Mouse (Mus musculus) lung, embryonic 16.5 days (tissue): ENCODE results near the gene Sidt2. TPM values are rescaled to one million over a fixed set of nuclear protein-coding genes. Genes with fewer than 3 reads are reported as not detected.

Source experiments
- ATAC-seq: fragments of 200-750 bp; cut with Nextera tagmentation; 2 replicates; pipeline ENCODE4 v1.8.0; 2017; ENCODE audit warnings: low read depth, mild to moderate bottlenecking, moderate library complexity
- H3K27ac ChIP-seq: fragments of 300-500 bp; sonication (generic); 2 replicates; pipeline ENCODE4 v1.5.1; 2014; ENCODE audit warnings: mild to moderate bottlenecking, control low read depth, low read length
- H3K27me3 ChIP-seq: fragments of 300-500 bp; sonication (generic); 2 replicates; pipeline ENCODE4 v1.6.1; 2014; ENCODE audit warnings: low read depth, low read length, mixed read lengths; ENCODE audit not compliant: control insufficient read depth, insufficient read depth
- H3K36me3 ChIP-seq: fragments of 300-500 bp; sonication (generic); 2 replicates; pipeline ENCODE4 v1.6.1; 2014; ENCODE audit warnings: low read length; ENCODE audit not compliant: control insufficient read depth, insufficient read depth
- H3K4me1 ChIP-seq: fragments of 300-500 bp; sonication (generic); replicated peaks from 2 replicates; pipeline ENCODE4 v1.6.1; 2014; ENCODE audit warnings: low read length, mixed read lengths; ENCODE audit not compliant: control insufficient read depth, insufficient read depth
- H3K4me2 ChIP-seq: fragments of 300-500 bp; sonication (generic); 2 replicates; pipeline ENCODE4 v1.6.1; 2014; ENCODE audit warnings: low read depth, low read length, control low read depth
- H3K4me3 ChIP-seq: fragments of 300-500 bp; sonication (generic); 2 replicates; pipeline ENCODE4 v1.5.1; 2014; ENCODE audit warnings: mild to moderate bottlenecking, low read length, control low read depth
- H3K9ac ChIP-seq: fragments of 300-500 bp; sonication (generic); 2 replicates; pipeline ENCODE4 v1.6.1; 2014; ENCODE audit warnings: low read length, control low read depth
- H3K9me3 ChIP-seq: fragments of 300-500 bp; sonication (generic); 2 replicates; pipeline ENCODE4 v1.6.1; 2016; ENCODE audit warnings: low read length; ENCODE audit not compliant: control insufficient read depth
- WGBS: fragments of 180-500 bp; shearing (Covaris S2); extraction: QIAGEN DNeasy Blood & Tissue Kit; methylation state at CpG from one replicate; pipeline ENCODE4 v1.1.7; 2014; 5-methylcytosine and 5-hydroxymethylcytosine counted together
- polyA plus RNA-seq: library from polyadenylated mRNA; unstranded; fragments of >200 nt; fragmentation: Nextera tagmentation; extraction: Ambion mirVana; gene quantifications from 2 replicates; pipeline ENCODE4 v1.2.1, GENCODE M21; 2015

Sidt2 gene
- polyA plus RNA-seq: 33.6 and 35.9 TPM in 2 replicates

GRCm38 (mm10) chr9:45955107-45955963, at the start of gene Sidt2:
Gene Sidt2, minus strand, starts transcription at chr9:45955258.
- no peaks in the 10 kb centered on the region for H3K9me3 ChIP-seq
- peaks cover 17% of the 10 kb centered on the region for H3K4me1 ChIP-seq
- under 1% methylated on average over 47 of the region's 48 CpGs for WGBS
- H3K9ac ChIP-seq: peak within 1 kb of the TSS; percentile 88
- no peaks in the 10 kb centered on the region for H3K27me3 ChIP-seq
- peak; percentile 97 for ATAC-seq
- H3K4me2 ChIP-seq: peak within 1 kb of the TSS; percentile 83
- peak within 1 kb of the TSS; percentile 92 for H3K27ac ChIP-seq
- 0 out of 2 replicates have a peak, but pooled peaks cover 6% of the 10 kb centered on the region for H3K36me3 ChIP-seq
- H3K4me3 ChIP-seq: peak within 1 kb of the TSS; percentile 83

- Histone ChIP-seq H3K27ac (no peak overlapping the region), H3K9me3 (no peaks in the 10 kb centered on the region), H3K4me3 (no peak overlapping the region), H3K9ac (no peak overlapping the region), H3K36me3 (no peaks in the 10 kb centered on the region), H3K27me3 (no peaks in the 10 kb centered on the region), H3K4me1 (no peaks in the 10 kb centered on the region), H3K4me2 (no peak overlapping the region)
- no peak for ATAC-seq
- WGBS: 66% methylated on average over 3 of the region's 3 CpGs
Measured at GRCm38 (mm10) chr9:46004529-46004928, 49.5 kb upstream of the Sidt2 start.

- H3K4me1 ChIP-seq: no peaks in the 10 kb centered on the region
- no peaks in the 10 kb centered on the region for H3K27me3 ChIP-seq
- ATAC-seq: no peak
- H3K4me2 ChIP-seq: no peak overlapping the region
- H3K27ac ChIP-seq: no peak overlapping the region
- H3K36me3 ChIP-seq: no peaks in the 10 kb centered on the region
- no peak overlapping the region for H3K9ac ChIP-seq
- H3K9me3 ChIP-seq: no peaks in the 10 kb centered on the region
- WGBS: 7% methylated on average over 7 of the region's 7 CpGs
- H3K4me3 ChIP-seq: no peak overlapping the region
Measured at GRCm38 (mm10) chr9:46003729-46004128, 48.7 kb upstream of the Sidt2 start.

GRCm38 (mm10) chr9:45999009-45999408, 44.0 kb upstream of the Sidt2 start:
- WGBS: 66% methylated on average over 4 of the region's 4 CpGs
- no peaks in the 10 kb centered on the region for H3K27me3 ChIP-seq
- H3K9ac ChIP-seq: no peak overlapping the region
- no peak overlapping the region for H3K27ac ChIP-seq
- H3K4me1 ChIP-seq: no peaks in the 10 kb centered on the region; the same call in 1 of the 2 replicates
- no peak overlapping the region for H3K4me3 ChIP-seq
- no peaks in the 10 kb centered on the region for H3K36me3 ChIP-seq
- no peak for ATAC-seq
- H3K9me3 ChIP-seq: no peaks in the 10 kb centered on the region
- H3K4me2 ChIP-seq: no peak overlapping the region

GRCm38 (mm10) chr9:45985229-45985567, 30.1 kb upstream of the Sidt2 start:
- Histone ChIP-seq H3K4me1 (peaks cover 16% of the 10 kb centered on the region), H3K4me3 (peak overlapping the region; percentile 94), H3K9me3 (no peaks in the 10 kb centered on the region), H3K36me3 (0 out of 2 replicates have a peak, but pooled peaks cover 3% of the 10 kb centered on the region), H3K9ac (peak overlapping the region; percentile 95), H3K27me3 (no peaks in the 10 kb centered on the region), H3K4me2 (peak overlapping the region; percentile 97), H3K27ac (peak overlapping the region; percentile 97)
- 3% methylated on average over 4 of the region's 4 CpGs for WGBS
- peak; percentile 86 for ATAC-seq

- H3K27ac ChIP-seq: peak overlapping the region; percentile 97
- ATAC-seq: peak; percentile 96
- H3K4me1 ChIP-seq: peaks cover 16% of the 10 kb centered on the region
- peak overlapping the region; percentile 97 for H3K4me2 ChIP-seq
- no peaks in the 10 kb centered on the region for H3K9me3 ChIP-seq
- 0% methylated on average over 64 of the region's 76 CpGs for WGBS
- H3K27me3 ChIP-seq: no peaks in the 10 kb centered on the region
- H3K36me3 ChIP-seq: 0 out of 2 replicates have a peak, but pooled peaks cover 3% of the 10 kb centered on the region
- peak overlapping the region; percentile 95 for H3K9ac ChIP-seq
- peak overlapping the region; percentile 94 for H3K4me3 ChIP-seq
Measured at GRCm38 (mm10) chr9:45984409-45985228, 29.6 kb upstream of the Sidt2 start.

- H3K27ac ChIP-seq: peak overlapping the region; percentile 97
- H3K4me1 ChIP-seq: peaks cover 16% of the 10 kb centered on the region
- WGBS: under 1% methylated on average over 23 of the region's 23 CpGs
- ATAC-seq: no peak
- H3K27me3 ChIP-seq: no peaks in the 10 kb centered on the region
- H3K4me2 ChIP-seq: peak overlapping the region; percentile 97
- 0 out of 2 replicates have a peak, but pooled peaks cover 3% of the 10 kb centered on the region for H3K36me3 ChIP-seq
- H3K9me3 ChIP-seq: no peaks in the 10 kb centered on the region
- peak overlapping the region; percentile 94 for H3K4me3 ChIP-seq
- H3K9ac ChIP-seq: peak overlapping the region; percentile 95
Measured at GRCm38 (mm10) chr9:45983676-45984408, 28.8 kb upstream of the Sidt2 start.

GRCm38 (mm10) chr9:45981331-45981730, 26.3 kb upstream of the Sidt2 start:
- Histone ChIP-seq H3K27ac (no peak overlapping the region), H3K27me3 (no peaks in the 10 kb centered on the region), H3K4me1 (peaks cover 16% of the 10 kb centered on the region), H3K36me3 (0 out of 2 replicates have a peak, but pooled peaks cover 3% of the 10 kb centered on the region), H3K9ac (no peak overlapping the region), H3K4me3 (no peak overlapping the region), H3K4me2 (no peak overlapping the region), H3K9me3 (no peaks in the 10 kb centered on the region)
- ATAC-seq: no peak
